Mouse (Mus musculus): ENCODE measurements around the gene Emp2.

- TF ChIP-seq CTCF (conservative IDR thresholded peaks at IDR 0.05; ENCODE audit: insufficient read depth, insufficient read length, low read depth, low read length) (no peak), POLR2A (IDR thresholded peaks at IDR 0.05; ENCODE audit: low read depth, low read length) (no peak)
These were observed 33.8 kb upstream of the Emp2 start for GRCm38 (mm10) chr16:10347551-10347950.
